Mouse (Mus musculus) MN1 (cell line): ENCODE data around the gene Vmn2r99.

Experiments
- DNase-seq: peaks from one replicate; pipeline ENCODE4 v3.0.0-alpha.2; 2016; ENCODE audit warnings: low spot score

The Vmn2r99 gene

GRCm38 (mm10) chr17:19361649-19362048, at the start of gene Vmn2r99:
Vmn2r99 (plus strand) TSS chr17:19361949.
- no peak for DNase-seq

DNA sequence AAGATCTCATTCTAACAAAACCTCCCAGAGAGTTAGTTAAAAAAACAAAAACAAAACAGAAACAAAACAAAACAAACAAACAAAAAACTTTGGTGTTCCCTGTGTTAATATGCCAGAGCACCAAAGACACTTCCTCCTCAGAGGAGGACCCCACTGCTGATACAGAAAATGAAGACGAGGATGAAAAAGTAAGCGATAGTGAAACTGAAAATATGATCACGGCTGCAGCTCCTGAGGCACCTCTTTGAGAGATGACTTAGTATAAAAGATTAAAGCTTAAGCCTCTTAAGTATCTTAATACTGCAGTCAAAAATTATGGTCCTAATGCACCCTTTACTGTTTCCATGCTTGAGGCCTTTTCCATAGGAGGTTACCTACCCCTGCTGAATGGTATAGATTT, 75.9 kb downstream of the Vmn2r99 start:
- DNase-seq = no peak

GRCm38 (mm10) chr17:19444932-19445331, 83.2 kb downstream of the Vmn2r99 start:
- no peak for DNase-seq
